Mouse (Mus musculus): Measurements from ENCODE around the gene Cenph.
"Not testable (repeated sequence)": the region's sequence is repeated elsewhere in the genome, so short reads cannot be mapped to it uniquely, and the experiment has no call there.

Cenph gene

DNA sequence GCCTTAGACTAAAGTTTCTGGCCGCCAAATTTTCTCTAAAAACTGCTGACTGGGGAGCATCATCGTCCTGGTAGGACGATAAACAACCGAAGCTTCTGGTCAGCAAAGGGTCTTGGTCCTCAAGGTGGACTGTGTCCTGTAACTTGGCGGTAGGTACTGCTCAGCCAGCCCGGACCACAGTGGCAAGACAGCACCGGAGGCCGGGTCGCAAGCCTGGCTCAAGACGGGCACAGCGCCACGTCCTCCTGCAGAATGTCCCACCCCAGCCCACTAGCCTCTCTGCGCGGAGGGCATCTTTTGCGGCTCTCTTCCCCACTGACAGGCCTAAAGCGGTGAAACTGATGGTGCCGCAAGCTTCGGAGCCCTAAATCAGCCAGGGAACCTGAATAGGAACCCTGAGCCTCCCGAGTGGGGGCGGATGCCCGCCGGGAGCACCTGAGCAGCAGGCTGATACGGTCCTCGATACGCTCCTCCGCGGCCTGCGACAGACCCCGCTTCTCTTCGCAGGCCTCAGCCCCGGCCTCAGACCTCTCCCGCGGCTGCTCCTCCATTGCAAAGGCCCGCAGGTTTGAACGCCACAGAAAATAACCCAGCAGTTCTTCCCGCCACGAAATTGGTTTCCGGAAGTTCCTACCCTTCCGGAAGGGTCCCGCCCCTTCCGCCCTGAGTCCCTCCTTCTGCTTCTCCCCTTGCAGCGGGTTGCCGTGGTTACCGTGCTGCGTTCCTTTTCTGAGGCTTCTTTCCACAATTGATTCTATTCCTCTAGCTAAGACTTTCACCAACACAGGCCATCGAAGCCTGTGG lies at the start of gene Cenph:
Gene Cenph, minus strand, starts transcription at position 648 of the 804 bp plus-strand sequence.
- DNase-seq (ENCODE audit: low read depth, low spot score), result peak; percentile 93

GRCm38 (mm10) chr13:100824916-100825315 lies 49.2 kb upstream of the Cenph start:
- no peak for DNase-seq (ENCODE audit: low read depth, low spot score)

DNA sequence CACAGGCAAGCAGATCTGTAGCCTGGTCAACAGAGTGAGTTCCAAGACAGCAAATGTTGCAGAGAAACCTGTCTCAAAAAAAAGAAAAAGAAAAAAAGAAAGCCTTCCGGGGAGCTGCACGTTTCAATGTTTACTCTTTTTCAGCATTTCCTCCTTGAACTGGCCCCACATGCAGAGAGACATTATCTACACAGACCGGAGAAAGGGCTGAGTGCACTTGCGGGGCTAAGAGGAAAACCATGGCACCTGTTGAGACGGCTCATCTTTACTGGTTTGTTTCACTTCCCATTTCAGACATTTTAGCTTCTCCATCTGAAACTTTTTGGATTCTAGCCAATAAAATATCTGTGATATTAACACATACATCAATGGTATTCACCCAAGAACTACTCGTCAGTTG lies 48.6 kb upstream of the Cenph start:
- DNase-seq (ENCODE audit: low read depth, low spot score), result peak; percentile 93

DNA sequence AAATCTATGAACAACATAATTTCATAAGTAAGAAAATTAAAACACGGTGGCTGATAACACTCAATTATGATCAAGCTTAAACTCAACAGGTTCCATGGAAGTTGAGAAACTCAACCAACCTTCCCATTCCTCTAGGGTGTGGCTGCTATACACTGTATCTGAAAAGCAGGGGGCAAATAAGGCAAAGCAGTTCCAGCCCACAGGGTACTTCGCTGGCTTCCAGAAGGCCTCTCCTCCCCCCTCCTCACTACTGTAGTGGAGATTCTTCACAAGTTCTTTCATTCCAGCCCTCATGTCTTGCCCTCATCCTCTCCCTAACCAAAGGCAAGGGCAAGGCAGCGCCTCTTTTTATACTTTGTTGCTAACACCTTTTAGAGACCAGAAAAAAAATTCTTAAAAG lies 48.2 kb upstream of the Cenph start:
- no peak for DNase-seq (ENCODE audit: low read depth, low spot score)

- no peak for DNase-seq (ENCODE audit: low read depth, low spot score)
Measured at GRCm38 (mm10) chr13:100814451-100814850, 38.8 kb upstream of the Cenph start.

- DNase-seq (ENCODE audit: low read depth, low spot score), result no peak
Measured at GRCm38 (mm10) chr13:100805776-100806175, 30.1 kb upstream of the Cenph start.

DNA sequence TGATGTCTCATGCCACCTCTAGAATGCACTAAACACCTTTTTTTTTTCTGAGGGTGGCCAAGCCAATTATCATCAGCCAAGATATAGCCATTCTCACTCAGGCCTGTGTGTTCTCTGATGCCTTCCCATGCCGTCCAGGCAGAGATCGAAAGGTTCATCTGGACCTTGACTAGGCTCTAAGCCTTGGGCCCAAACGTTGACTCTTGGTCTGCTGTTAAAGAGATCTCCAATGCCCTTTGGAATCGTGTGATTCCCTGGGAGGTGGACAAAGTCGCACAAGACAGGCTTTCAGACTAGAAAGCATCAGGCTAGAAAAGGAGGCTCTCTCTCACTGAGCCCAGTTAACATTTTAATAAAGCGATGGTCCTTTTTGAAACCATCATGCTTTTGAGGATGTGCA lies 21.5 kb upstream of the Cenph start:
- DNase-seq (ENCODE audit: low read depth, low spot score), result no peak

DNA sequence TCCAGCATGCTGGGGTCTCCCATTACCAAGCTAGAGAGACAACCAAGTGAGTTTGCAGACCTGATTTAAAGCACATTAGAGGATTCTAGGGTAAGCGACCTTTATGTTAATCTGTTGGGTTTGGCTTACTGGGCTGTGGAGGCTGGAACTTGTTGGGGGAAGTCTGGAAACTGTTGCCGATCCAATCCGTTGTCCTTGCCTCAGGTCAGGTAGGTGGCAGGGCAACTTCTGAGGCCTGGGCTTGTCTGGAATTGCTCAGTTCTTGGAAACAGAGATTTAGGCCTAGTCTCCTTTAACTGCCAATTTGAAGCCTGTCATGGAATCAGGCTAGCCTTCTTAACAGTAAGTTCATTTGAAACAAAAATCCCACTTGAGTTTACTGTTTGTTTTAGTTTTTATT lies 13.4 kb upstream of the Cenph start:
- DNase-seq (ENCODE audit: low read depth, low spot score), result no peak

DNA sequence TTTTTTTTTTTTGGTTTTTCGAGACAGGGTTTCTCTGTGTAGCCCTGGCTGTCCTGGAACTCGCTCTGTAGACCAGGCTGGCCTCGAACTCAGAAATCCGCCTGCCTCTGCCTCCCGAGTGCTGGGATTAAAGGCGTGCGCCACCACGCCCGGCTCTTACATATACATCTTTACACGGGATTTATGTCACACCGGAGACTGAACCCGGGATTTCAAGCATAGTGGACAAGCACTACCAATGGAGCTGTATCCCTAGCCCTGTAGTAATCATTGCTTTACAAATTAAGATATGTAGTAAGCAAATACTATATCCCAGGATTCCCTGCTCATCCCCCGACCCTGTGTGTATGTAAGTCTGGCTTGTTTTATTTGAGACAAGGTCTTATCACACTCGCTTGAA lies 12.4 kb upstream of the Cenph start:
- DNase-seq (ENCODE audit: low read depth, low spot score), result not testable (repeated sequence)

- DNase-seq (ENCODE audit: low read depth, low spot score), result no peak
Measured at GRCm38 (mm10) chr13:100787316-100788010, 11.8 kb upstream of the Cenph start.

- peak; percentile 97 for DNase-seq (ENCODE audit: low read depth, low spot score)
Measured at GRCm38 (mm10) chr13:100786414-100786867, 10.7 kb upstream of the Cenph start, which contains the start of gene Ccnb1. Gene Ccnb1 (minus strand): TSS chr13:100786570.

GRCm38 (mm10) chr13:100785806-100786413 lies 10.2 kb upstream of the Cenph start:
- DNase-seq (ENCODE audit: low read depth, low spot score), result peak; percentile 56

- peak; percentile 19 for DNase-seq (ENCODE audit: low read depth, low spot score)
Measured at GRCm38 (mm10) chr13:100777491-100777890, 1.8 kb upstream of the Cenph start.

GRCm38 (mm10) chr13:100776710-100777109 lies 1.0 kb upstream of the Cenph start:
- DNase-seq (ENCODE audit: low read depth, low spot score), result no peak

- DNase-seq (ENCODE audit: low read depth, low spot score), result no peak
Measured at GRCm38 (mm10) chr13:100776056-100776419, 339 bp upstream of the Cenph start.

DNA sequence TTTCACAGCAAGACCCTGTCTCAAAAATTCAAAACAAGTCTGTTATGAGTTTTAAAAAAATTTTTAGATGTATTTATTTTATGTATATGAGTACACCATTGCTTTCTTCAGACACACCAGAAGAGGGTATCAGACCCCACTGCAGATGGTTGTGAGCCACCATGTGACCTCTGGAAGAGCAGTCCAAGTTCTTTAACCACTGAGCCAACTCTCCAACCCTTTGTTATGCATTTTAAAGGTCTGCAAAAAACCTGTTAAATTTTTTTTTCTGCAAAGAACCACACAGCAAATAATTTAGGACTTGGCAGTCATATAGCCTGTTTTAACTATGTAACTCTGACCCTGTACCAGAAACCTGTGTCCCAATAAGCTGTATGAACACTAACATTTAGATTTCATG lies 995 bp downstream of the Cenph start:
- DNase-seq (ENCODE audit: low read depth, low spot score), result peak; percentile 21

- no peak for DNase-seq (ENCODE audit: low read depth, low spot score)
Measured at GRCm38 (mm10) chr13:100755329-100755728, 20.4 kb downstream of the Cenph start.

- DNase-seq (ENCODE audit: low read depth, low spot score), result no peak
Measured at GRCm38 (mm10) chr13:100754186-100754585, 21.5 kb downstream of the Cenph start.

- no peak for DNase-seq (ENCODE audit: low read depth, low spot score)
Measured at GRCm38 (mm10) chr13:100753011-100753410, 22.7 kb downstream of the Cenph start.

DNA sequence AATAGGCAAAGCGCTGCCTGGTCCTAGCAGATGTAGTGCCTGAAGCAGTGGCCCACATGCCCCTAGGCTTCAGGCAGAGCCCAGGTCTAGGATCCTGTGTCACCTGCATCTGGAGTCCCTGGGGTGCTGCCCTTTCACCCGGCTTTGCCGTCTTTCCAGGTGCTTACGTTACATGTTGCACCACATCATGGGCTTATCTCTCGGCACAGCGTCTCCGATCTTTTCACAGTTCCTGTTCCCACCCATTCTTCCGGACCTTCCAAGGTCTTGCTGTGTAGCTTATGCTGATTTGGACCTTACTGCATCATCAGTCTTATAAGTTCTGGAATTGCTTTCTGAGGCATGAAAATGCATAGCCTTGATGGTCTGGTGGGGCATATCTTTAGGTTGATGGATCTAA lies 23.2 kb downstream of the Cenph start:
- no peak for DNase-seq (ENCODE audit: low read depth, low spot score)

DNA sequence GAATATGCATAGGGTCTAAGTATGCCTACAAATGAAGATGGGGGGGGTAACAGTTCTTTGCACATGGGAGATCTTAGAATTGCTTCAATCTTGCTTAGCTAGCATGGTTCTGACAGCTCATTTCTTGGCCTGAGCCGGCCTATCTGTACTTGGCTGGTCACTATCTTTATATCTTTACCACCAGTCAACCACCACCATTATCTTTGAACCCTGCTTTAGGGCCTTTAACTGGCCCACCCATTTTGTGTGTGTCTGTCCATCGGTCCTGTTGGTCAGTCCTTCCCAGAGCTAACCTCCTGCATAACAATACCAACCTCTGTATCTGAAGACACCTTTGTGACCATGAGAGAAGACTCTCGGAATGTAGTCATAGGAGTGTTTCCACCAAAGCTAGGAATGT lies 24.3 kb downstream of the Cenph start:
- no peak for DNase-seq (ENCODE audit: low read depth, low spot score)

DNA sequence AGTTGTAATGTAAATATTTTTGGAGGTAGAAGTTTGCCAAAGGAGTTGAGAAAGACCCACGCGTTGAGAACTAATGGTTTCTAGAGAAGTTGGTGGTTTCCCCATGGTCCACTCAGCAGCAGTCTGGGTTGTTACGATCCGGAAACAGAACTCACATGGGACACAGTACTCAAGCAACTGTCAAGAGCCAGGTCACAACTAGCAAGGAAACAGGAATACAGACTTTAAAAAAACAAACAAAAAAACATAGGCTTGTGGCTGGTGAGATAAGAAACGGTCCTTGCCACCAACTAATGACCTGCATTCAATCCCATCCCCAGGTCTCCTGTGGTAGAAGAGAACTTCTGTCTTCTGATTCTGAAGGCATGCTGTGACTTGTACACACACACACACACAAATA lies 24.9 kb downstream of the Cenph start:
- DNase-seq (ENCODE audit: low read depth, low spot score), result no peak

DNA sequence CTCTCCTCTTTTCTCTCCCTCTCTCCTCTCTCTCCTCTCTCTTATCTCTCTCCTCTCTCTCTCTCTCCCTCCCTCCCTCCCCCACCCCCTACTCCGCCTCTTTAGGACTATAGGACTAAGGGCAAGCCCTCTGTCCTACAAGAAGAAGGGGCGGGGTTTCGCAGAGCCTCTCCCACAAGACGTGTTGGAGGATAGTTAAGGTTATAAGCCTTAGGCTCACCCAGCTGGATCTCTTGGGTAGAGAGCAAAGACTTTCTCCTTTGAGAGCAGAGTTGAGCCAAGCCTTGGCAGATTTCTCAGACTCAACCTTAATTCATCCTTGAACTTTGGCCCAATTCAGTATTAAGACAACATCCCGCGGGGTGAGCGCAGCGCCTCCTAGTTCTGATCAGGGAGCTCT lies 27.1 kb downstream of the Cenph start:
- DNase-seq (ENCODE audit: low read depth, low spot score), result no peak

All from A20 (cell line).